Mouse (Mus musculus): Measurements from ENCODE around the gene Prr12. TPM values are rescaled to one million over a fixed set of nuclear protein-coding genes. Genes with fewer than 3 reads are reported as not detected.

Gene Prr12
- polyA plus RNA-seq, 1 experiment from 2014 or later, result 6.8 TPM

DNA sequence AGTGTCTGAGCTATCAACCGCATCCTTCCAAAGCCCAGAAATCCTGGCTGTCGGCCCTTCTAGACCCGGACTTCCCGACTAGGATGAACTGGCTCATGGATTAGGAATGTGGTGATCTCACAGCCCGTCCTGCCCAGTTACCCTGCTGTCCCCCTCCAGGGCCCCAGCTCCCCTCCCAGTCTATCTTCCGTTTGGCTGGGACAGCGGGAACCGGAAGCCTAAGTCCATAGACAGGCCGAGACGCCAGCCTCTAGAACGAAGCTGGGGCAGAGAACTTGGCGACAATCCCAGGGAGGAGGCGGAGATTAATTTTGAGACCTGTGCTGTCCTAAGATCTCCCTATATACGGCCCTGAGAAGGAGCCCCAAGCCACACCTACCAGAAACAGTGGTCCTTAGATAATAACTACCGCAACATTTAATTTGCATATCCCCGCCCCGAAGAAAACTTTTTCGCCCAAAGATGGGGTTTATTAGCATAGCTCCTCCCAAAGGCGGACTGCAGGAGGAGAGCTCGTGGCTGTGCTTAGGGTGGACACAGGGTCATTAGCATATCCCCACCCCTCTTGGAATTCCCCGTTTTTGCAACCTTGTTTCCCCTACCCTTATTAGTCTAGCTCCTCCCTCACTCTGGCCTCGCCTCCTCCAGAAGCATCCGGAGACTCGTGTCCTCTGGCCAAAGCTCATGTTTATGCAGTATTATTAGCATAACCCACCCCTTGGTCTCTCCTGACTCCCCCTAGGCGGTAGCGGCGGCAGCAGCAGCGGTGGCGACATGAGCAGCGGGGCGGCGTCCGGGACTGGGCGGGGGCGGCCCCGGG is 35.2 kb downstream of the Prr12 start, which contains the start of gene Rras:
TSS of gene Rras (plus strand) at position 720 of the 820 bp plus-strand sequence.
- H3K4me2 ChIP-seq, result peak within 1 kb of the TSS; percentile 86
- ATAC-seq (ENCODE audit: extremely low read depth, insufficient number of reproducible peaks, low FRiP score, low TSS enrichment), result peak; percentile 84
- under 1% methylated on average over 36 of the region's 36 CpGs for WGBS

DNA sequence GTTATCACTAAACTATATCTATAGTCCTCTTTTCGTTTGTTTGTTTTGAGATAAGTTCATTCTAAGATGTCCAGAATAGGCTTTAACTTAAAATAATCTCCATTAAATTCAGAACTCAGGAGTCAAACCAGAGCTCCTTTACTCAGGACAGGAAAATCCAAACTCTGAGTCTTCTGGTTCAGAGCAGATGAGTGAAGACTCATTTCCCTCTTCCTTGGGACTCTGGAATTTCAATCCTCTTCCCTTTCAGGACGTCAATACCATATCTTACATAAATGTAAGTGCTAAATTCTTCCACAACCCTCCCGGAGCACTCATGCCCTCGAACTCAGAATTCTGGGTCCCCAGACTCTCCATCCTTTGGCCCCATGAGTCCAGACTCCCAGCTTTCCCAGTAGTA is 35.9 kb downstream of the Prr12 start:
- Histone ChIP-seq H3K27ac (replicated peaks) (peak overlapping the region; percentile 100), H3K4me1 (peaks cover 43% of the 10 kb centered on the region), H3K4me2 (peak overlapping the region; percentile 86), H3K9me3 (no peaks in the 10 kb centered on the region), H3K9ac (peak overlapping the region; percentile 85), H3K4me3 (peak overlapping the region; percentile 99), H3K27me3 (replicated peaks) (no peaks in the 10 kb centered on the region), H3K36me3 (peaks cover 35% of the 10 kb centered on the region)
- no peak for ATAC-seq (ENCODE audit: extremely low read depth, insufficient number of reproducible peaks, low FRiP score, low TSS enrichment)
- under 1% methylated on average over 4 of the region's 4 CpGs for WGBS

More for the DNA sequence above, 35.2 kb downstream of the Prr12 start, which contains the start of gene Rras:
- H3K4me3 ChIP-seq, result peak within 1 kb of the TSS; percentile 99
- H3K4me1 ChIP-seq, result peaks cover 43% of the 10 kb centered on the region
- peaks cover 28% of the 10 kb centered on the region for H3K36me3 ChIP-seq
- peak within 1 kb of the TSS; percentile 100 for H3K27ac ChIP-seq (replicated peaks)
- peak within 1 kb of the TSS; percentile 91 for H3K9ac ChIP-seq
- H3K27me3 ChIP-seq (replicated peaks), result no peaks in the 10 kb centered on the region
- no peaks in the 10 kb centered on the region for H3K9me3 ChIP-seq

DNA sequence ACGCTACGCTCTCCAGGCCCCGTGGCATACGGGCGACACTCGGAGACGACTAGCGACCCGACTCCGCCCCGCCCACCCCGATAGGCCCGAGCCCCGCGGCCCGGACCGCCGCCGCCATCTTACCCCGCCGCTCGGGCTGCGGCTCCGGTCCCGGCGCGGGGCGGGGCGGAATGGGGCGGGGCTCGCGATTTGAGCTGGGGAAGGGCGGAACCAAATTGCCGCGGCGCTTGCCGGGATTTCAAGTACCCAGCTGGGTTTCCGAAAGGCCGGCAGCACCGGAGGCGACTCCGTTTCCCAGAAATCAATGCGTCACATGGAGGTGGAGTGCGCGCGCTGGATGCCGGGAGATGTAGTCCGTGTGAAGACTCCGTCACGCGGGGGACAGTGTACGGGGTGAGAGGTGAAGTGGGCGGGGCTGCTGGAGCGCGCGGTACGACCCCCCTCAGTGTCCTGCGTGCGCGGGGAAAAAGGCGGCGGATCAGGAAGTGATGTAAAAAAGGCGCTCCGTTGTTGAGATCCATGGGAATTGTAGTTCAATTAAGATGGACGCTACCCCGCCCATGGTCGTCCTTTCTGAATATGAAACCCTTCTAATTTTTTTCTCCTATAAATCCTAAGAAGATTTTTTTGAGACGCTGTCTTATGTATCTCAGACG is 36.6 kb downstream of the Prr12 start, which contains the start of gene Scaf1:
TSS of gene Scaf1 (minus strand) at position 407 of the 656 bp plus-strand sequence.
- Histone ChIP-seq H3K4me1 (peaks cover 43% of the 10 kb centered on the region), H3K4me3 (peak within 1 kb of the TSS; percentile 99), H3K9me3 (no peaks in the 10 kb centered on the region), H3K27me3 (replicated peaks) (no peaks in the 10 kb centered on the region), H3K4me2 (peak within 1 kb of the TSS; percentile 86), H3K9ac (peak within 1 kb of the TSS; percentile 99), H3K27ac (replicated peaks) (peak within 1 kb of the TSS; percentile 100), H3K36me3 (peaks cover 37% of the 10 kb centered on the region)
- WGBS, result under 1% methylated on average over 69 of the region's 69 CpGs
- ATAC-seq (ENCODE audit: extremely low read depth, insufficient number of reproducible peaks, low FRiP score, low TSS enrichment), result peak; percentile 88

DNA sequence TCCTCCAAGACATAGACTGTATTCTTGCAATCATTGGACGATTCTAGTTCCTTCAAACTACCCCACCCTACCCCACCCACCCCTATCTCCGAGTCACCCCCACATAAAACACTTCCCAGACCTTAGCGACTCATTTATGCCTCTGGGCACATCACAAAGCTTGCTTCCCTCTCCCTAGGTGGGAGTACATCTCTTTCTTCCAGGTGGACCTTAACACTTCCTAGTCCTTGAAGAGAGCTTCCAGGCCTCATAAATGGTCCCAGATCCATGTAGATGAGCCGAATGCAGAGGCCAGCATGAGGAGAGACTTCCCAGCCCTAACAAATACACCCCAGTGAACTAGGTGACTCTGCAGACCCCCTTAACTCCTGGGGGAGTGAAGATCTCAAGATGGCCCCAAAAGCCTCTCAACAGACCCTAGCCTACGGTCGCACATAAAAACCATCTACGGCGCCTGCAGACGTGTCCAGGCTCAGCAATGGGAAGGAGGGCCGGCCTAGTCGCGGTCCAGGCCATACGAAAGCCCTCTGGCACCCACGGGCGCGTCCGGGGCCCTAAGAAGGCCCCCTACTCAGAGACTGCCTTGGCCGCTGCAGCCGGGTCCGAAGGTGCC is 37.2 kb downstream of the Prr12 start:
- Histone ChIP-seq H3K9ac (peak overlapping the region; percentile 99), H3K27me3 (replicated peaks) (no peaks in the 10 kb centered on the region), H3K4me3 (peak overlapping the region; percentile 99), H3K27ac (replicated peaks) (peak overlapping the region; percentile 100), H3K4me1 (peaks cover 43% of the 10 kb centered on the region), H3K36me3 (peaks cover 37% of the 10 kb centered on the region), H3K9me3 (no peaks in the 10 kb centered on the region), H3K4me2 (peak overlapping the region; percentile 79)
- WGBS, result under 1% methylated on average over 20 of the region's 20 CpGs
- ATAC-seq (ENCODE audit: extremely low read depth, insufficient number of reproducible peaks, low FRiP score, low TSS enrichment), result no peak

DNA sequence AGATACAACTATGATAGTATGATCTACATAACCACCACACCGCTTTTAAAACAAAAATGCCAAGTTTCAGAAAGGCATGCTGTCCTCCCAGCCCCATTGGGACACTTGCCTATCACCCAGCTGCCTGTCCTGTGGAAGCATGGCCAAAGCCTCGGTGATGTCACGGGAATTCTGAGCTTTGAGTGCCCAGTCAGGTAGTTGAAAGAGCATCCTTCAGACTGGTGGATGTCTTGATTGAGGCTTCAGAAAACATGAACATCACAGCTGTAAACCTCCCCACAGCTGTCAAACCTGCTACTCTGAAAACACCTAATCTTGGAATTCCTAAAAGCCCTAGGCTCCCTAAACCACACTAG is 38.6 kb downstream of the Prr12 start:
- no peaks in the 10 kb centered on the region for H3K9me3 ChIP-seq
- H3K4me1 ChIP-seq, result peaks cover 32% of the 10 kb centered on the region
- H3K9ac ChIP-seq, result peak overlapping the region; percentile 99
- WGBS, result 89% methylated on average over 3 of the region's 3 CpGs
- H3K4me2 ChIP-seq, result peak overlapping the region; percentile 79
- peaks cover 50% of the 10 kb centered on the region for H3K36me3 ChIP-seq
- no peaks in the 10 kb centered on the region for H3K27me3 ChIP-seq (replicated peaks)
- no peak for ATAC-seq (ENCODE audit: extremely low read depth, insufficient number of reproducible peaks, low FRiP score, low TSS enrichment)
- no peak overlapping the region for H3K27ac ChIP-seq (replicated peaks)
- H3K4me3 ChIP-seq, result 0 out of 2 replicates have a peak overlapping the region, but pooled peaks have one; percentile 99

DNA sequence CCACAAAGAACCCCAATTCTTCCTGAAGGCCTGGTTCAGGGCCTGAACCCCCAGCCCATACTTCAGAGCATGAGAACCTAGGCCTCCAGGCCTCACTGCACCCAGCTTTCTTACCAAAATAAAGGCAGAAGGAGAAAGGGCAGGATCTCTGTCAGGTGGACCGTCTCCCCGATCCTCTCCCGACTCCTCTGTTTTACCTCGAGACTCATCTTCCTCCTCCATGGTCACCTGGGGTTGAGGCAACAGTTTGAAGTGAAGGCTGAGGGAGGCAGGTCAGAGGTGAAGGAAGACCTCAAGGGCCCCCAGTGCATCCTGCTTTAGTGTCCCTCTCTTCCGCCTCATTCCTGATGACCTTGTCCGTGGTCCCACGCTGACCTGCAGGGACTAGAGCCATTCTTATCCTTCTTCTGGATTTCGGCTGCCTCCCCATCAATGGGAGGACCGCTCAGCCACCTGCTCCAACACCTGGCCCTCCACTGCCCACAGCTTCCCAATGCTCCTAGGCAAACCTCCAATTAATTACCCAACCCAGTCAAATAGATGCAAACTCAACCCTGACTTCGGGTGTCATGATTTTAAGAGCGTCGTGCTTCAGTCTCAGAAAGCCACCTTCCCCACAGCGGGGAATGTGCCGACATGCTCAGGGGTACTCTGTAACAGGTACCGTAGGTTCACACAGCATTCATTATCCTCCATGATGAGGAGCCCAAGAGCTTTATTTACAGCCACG is 39.1 kb downstream of the Prr12 start:
- 0 out of 2 replicates have a peak overlapping the region, but pooled peaks have one; percentile 5 for H3K9ac ChIP-seq
- no peak overlapping the region for H3K4me3 ChIP-seq
- no peak for ATAC-seq (ENCODE audit: extremely low read depth, insufficient number of reproducible peaks, low FRiP score, low TSS enrichment)
- peaks cover 27% of the 10 kb centered on the region for H3K4me1 ChIP-seq
- H3K27me3 ChIP-seq (replicated peaks), result no peaks in the 10 kb centered on the region
- peaks cover 56% of the 10 kb centered on the region for H3K36me3 ChIP-seq
- no peak overlapping the region for H3K27ac ChIP-seq (replicated peaks)
- no peak overlapping the region for H3K4me2 ChIP-seq
- 94% methylated on average over 16 of the region's 16 CpGs for WGBS
- no peaks in the 10 kb centered on the region for H3K9me3 ChIP-seq

DNA sequence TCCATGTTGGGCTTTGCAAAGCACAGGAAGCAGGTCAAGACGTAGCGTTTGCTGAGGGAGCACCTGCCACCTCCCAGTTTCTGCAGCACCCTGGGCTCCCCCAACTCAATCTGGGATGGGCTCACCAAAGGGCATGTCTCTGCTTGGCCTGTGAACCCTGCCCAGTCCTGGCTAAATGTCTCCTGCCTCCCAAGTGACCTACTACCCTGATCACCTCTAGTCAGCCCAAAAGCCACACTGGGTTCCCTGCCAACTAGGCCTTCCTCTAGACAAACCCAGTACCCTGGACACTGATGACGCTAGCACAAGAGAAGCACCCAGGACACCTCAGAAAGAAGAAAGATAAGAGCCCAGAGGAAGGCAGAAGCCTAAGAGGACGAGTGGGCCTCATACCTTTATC is 39.9 kb downstream of the Prr12 start:
- Histone ChIP-seq H3K27ac (replicated peaks) (no peak overlapping the region), H3K9ac (0 out of 2 replicates have a peak overlapping the region, but pooled peaks have one; percentile 5), H3K9me3 (no peaks in the 10 kb centered on the region), H3K4me3 (no peak overlapping the region), H3K27me3 (replicated peaks) (no peaks in the 10 kb centered on the region), H3K4me2 (no peak overlapping the region), H3K4me1 (peaks cover 22% of the 10 kb centered on the region), H3K36me3 (peaks cover 63% of the 10 kb centered on the region)
- no peak for ATAC-seq (ENCODE audit: extremely low read depth, insufficient number of reproducible peaks, low FRiP score, low TSS enrichment)
- 74% methylated on average over 4 of the region's 4 CpGs for WGBS

DNA sequence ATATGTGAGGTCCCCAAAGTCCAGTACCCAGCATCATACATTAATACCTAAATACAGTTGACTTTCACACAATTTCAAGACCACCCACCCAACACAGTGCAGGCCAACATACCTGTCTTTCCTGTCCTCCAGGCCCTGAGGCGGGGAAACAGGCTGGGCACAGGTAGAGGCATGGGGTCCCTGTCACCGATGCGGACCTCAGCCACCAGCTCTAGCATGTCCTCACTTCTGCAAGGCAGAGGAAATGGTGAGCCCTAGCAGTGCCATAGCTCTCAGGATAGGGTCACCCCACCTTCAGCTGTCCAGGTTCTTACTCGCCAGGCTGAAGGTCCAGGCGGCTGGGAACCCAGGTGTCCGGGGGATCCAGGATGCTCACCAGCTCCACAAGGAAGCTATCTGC is 40.7 kb downstream of the Prr12 start:
- 95% methylated on average over 6 of the region's 6 CpGs for WGBS
- H3K27me3 ChIP-seq (replicated peaks), result no peaks in the 10 kb centered on the region
- no peaks in the 10 kb centered on the region for H3K9me3 ChIP-seq
- H3K4me2 ChIP-seq, result no peak overlapping the region
- H3K9ac ChIP-seq, result no peak overlapping the region
- no peak overlapping the region for H3K27ac ChIP-seq (replicated peaks)
- H3K4me3 ChIP-seq, result no peak overlapping the region
- H3K36me3 ChIP-seq, result peaks cover 71% of the 10 kb centered on the region
- H3K4me1 ChIP-seq, result peaks cover 22% of the 10 kb centered on the region
- ATAC-seq (ENCODE audit: extremely low read depth, insufficient number of reproducible peaks, low FRiP score, low TSS enrichment), result no peak

DNA sequence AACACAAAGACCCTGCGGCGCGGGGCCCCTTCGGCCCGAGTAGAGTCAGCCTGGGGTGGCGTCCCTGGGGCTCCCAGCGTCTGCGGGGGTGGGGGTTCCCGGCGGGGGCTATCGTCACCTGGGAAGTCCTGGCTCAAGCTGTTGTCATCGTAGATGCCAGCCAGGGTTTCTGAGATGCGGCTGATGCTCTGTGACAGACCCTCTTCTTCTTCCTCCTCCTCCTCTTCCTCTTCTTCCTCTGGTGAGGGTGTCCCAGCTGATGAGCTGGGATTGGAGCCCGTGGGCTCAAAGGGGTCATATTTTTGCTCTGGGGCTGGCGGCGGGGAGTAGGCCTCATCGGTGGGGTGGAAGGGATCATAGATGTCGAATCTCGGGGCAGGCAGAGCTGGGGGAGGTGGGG is 44.3 kb downstream of the Prr12 start:
- Histone ChIP-seq H3K4me3 (no peak overlapping the region), H3K27ac (replicated peaks) (no peak overlapping the region), H3K27me3 (replicated peaks) (no peaks in the 10 kb centered on the region), H3K4me1 (peaks cover 23% of the 10 kb centered on the region), H3K4me2 (no peak overlapping the region), H3K36me3 (peaks cover 100% of the 10 kb centered on the region), H3K9me3 (no peaks in the 10 kb centered on the region), H3K9ac (no peak overlapping the region)
- WGBS, result 94% methylated on average over 19 of the region's 19 CpGs
- no peak for ATAC-seq (ENCODE audit: extremely low read depth, insufficient number of reproducible peaks, low FRiP score, low TSS enrichment)

DNA sequence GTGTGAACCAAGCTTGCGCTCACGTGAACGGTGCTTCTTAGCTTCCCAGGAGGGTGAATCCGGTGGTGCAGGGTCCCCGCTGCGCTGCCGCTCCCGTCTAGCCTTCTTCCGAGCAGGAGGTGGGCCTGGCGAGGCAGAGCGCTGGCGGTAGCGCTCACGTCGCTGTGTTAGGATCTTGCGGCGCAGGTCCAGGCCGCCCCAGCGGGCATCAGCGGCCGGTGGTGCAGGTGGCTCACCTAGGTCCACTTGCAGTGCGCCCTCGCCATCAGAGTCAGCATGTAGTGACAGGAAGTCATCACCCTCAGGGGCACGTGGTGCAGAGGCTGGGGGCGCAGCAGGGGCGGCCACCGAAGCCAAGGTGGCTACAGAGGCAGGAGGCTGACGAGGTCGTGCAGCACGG is 44.8 kb downstream of the Prr12 start:
- H3K4me3 ChIP-seq, result no peak overlapping the region
- 93% methylated on average over 30 of the region's 30 CpGs for WGBS
- no peaks in the 10 kb centered on the region for H3K9me3 ChIP-seq
- no peaks in the 10 kb centered on the region for H3K27me3 ChIP-seq (replicated peaks)
- no peak overlapping the region for H3K27ac ChIP-seq (replicated peaks)
- no peak overlapping the region for H3K9ac ChIP-seq
- peaks cover 100% of the 10 kb centered on the region for H3K36me3 ChIP-seq
- no peak overlapping the region for H3K4me2 ChIP-seq
- no peak for ATAC-seq (ENCODE audit: extremely low read depth, insufficient number of reproducible peaks, low FRiP score, low TSS enrichment)
- H3K4me1 ChIP-seq, result peaks cover 18% of the 10 kb centered on the region

DNA sequence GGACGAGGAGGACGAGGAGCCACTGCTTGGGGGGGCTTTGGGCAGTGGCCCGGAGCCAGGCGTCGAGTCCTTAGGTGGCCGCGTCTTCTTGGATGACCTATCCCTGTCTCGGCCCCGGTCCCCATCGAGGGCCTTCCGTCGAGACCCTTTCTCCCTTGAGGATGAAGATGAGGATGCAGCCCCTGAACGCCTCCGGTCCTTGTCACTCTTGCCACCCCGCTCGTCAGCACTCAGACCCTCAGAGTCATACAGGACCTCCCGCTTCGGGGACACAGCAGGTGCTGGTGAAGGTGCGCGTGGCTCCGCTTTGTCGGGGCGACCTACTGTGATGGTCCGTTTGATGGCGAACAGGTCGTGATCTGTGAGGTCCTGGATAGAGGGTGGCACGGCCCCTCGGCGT is 45.5 kb downstream of the Prr12 start:
- Histone ChIP-seq H3K4me2 (no peak overlapping the region), H3K4me3 (no peak overlapping the region), H3K9ac (no peak overlapping the region), H3K27ac (replicated peaks) (no peak overlapping the region), H3K4me1 (peaks cover 18% of the 10 kb centered on the region), H3K27me3 (replicated peaks) (no peaks in the 10 kb centered on the region), H3K9me3 (no peaks in the 10 kb centered on the region), H3K36me3 (peaks cover 100% of the 10 kb centered on the region)
- WGBS, result 93% methylated on average over 29 of the region's 29 CpGs
- ATAC-seq (ENCODE audit: extremely low read depth, insufficient number of reproducible peaks, low FRiP score, low TSS enrichment), result no peak
